Mouse (Mus musculus) telencephalon, adult 2 months (tissue): ENCODE results near the gene Gm10322.

Experiments
- DNase-seq: peaks from one replicate; pipeline ENCODE4 v3.0.0-alpha.2; 2011; ENCODE audit warnings: low read depth, low spot score

Gene Gm10322

GRCm38 (mm10) chr10:59646821-59647378 is 31.0 kb downstream of the Gm10322 start:
- no peak for DNase-seq

GRCm38 (mm10) chr10:59656799-59657198 is 40.9 kb downstream of the Gm10322 start:
- DNase-seq: no peak

- no peak for DNase-seq
Observed at GRCm38 (mm10) chr10:59664765-59665164, 48.9 kb downstream of the Gm10322 start.

DNA sequence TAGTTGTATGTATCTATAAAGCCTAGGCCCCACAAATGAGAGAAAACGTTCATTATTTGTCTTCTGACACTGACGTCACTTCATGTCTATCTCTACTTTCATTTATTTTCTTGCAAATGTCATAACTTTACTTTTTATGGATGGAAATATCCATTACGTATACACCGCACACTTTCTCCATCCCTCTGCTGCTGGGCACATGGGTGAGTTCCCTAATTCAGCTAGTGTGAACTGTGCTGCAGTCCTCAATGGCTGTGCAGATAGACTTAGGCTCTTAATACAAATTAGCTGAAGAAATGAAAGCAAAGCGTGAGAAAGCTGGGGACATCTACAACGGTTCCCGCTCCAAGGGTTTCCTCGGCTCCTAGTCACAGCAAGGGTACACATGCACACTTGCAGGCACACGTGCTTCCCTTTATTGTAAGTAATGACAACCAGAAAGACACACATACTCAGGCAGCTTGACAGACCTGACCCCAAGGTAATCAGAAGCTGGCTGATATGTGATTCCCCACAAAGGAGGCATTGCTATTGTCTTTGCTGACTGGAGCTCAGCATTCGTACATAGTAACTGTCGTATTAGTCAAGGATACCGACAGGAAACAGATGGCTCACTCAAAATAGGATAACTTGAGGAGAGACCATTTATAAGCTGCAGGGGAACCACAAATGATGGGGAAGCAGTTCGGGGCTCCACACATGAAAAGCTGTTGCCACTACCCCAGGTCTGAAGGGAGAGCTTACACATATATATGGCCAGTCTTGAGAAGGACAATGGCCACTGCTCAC is 49.8 kb downstream of the Gm10322 start:
- peak; percentile 38 for DNase-seq
